Mouse (Mus musculus) heart, embryonic 14.5 days (tissue): ENCODE results near the gene Gm11444. TPM values are rescaled to one million over a fixed set of nuclear protein-coding genes. Genes with fewer than 3 reads are reported as not detected.

Experiments used
- ATAC-seq: fragments of 200-750 bp; cut with Nextera tagmentation; 2 replicates; pipeline ENCODE4 v1.8.0; 2017; ENCODE audit warnings: low read depth, moderate TSS enrichment; ENCODE audit not compliant: insufficient number of reproducible peaks, insufficient read depth, low FRiP score
- H3K27ac ChIP-seq, 2 experiments: fragments of 200-500 bp in 1 of 2; fragments of 300-500 bp in 1 of 2; sonication (generic) in 1 of 2; replicated peaks in 1 of 2; 2 replicates each; pipeline ENCODE4 v1.5.1; 2012 to 2014; ENCODE audit warnings: low read depth in 2 of 2, low read length in 2 of 2, control low read depth in 1 of 2, mild to moderate bottlenecking in 1 of 2, mixed read lengths in 1 of 2; ENCODE audit not compliant: control insufficient read depth in 1 of 2, insufficient read depth in 1 of 2
- H3K27me3 ChIP-seq: fragments of 300-500 bp; sonication (generic); 2 replicates; pipeline ENCODE4 v1.6.1; 2014; ENCODE audit warnings: mild to moderate bottlenecking, low read length, control low read depth; ENCODE audit not compliant: control insufficient read depth, insufficient read depth
- H3K36me3 ChIP-seq: fragments of 300-500 bp; sonication (generic); 2 replicates; pipeline ENCODE4 v1.6.1; 2014; ENCODE audit warnings: mild to moderate bottlenecking, control low read depth, low read length, mixed read lengths; ENCODE audit not compliant: control insufficient read depth, insufficient read depth
- H3K4me1 ChIP-seq, 2 experiments: fragments of 200-500 bp in 1 of 2; fragments of 300-500 bp in 1 of 2; sonication (generic) in 1 of 2; 2 replicates each; pipeline ENCODE4 v1.6.1; 2012 to 2014; ENCODE audit warnings: low read length in 2 of 2, control low read depth in 1 of 2, mixed read lengths in 1 of 2; ENCODE audit not compliant: control insufficient read depth in 2 of 2, insufficient read depth in 2 of 2
- H3K4me2 ChIP-seq: fragments of 300-500 bp; sonication (generic); 2 replicates; pipeline ENCODE4 v1.6.1; 2014; ENCODE audit warnings: mild to moderate bottlenecking, low read length
- H3K4me3 ChIP-seq, 2 experiments: fragments of 200-500 bp in 1 of 2; fragments of 300-500 bp in 1 of 2; sonication (generic) in 1 of 2; 2 replicates each; pipeline ENCODE4 v1.5.1; 2012 to 2014; ENCODE audit warnings: low read length in 2 of 2, mild to moderate bottlenecking in 2 of 2, control low read depth in 1 of 2, low read depth in 1 of 2, moderate library complexity in 1 of 2; ENCODE audit not compliant: control insufficient read depth in 1 of 2, insufficient read depth in 1 of 2
- H3K9ac ChIP-seq: fragments of 300-500 bp; sonication (generic); 2 replicates; pipeline ENCODE4 v1.6.1; 2014; ENCODE audit warnings: mild to moderate bottlenecking, low read length
- H3K9me3 ChIP-seq: fragments of 300-500 bp; sonication (generic); 2 replicates; pipeline ENCODE4 v1.6.1; 2016; ENCODE audit warnings: low read length, control low read depth; ENCODE audit not compliant: control insufficient read depth
- WGBS: fragments of 180-500 bp; shearing (Covaris S2); extraction: QIAGEN DNeasy Blood & Tissue Kit; methylation state at CpG from one replicate; pipeline ENCODE4 v1.1.7; 2014; 5-methylcytosine and 5-hydroxymethylcytosine counted together
- polyA plus RNA-seq: library from polyadenylated mRNA; unstranded; fragments of >200 nt; fragmentation: Nextera tagmentation; extraction: Ambion mirVana; gene quantifications from 2 replicates; pipeline ENCODE4 v1.2.1, GENCODE M21; 2014

The Gm11444 gene
- polyA plus RNA-seq, 1 experiment from 2014 or later = not detected

DNA sequence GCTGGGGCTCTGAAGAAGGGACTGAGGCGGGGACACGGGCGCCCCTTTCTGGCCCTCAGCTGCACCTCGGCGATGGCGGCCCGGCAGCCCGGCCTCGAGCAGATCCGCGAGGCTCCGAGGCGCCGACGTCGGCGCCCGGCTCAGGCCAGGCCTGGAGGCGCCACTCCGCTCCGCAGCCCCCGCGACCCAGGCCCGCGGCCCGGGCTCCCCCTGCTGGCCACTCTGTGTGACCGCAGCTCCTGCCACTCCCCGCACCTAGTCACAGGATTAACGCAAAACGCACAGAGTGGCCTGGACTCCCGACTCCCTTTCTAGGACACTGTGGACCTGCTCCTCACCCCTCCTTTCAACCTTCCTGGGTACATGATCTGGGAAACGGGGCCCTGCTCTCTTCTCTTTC lies 8.2 kb downstream of the Gm11444 start:
- H3K36me3 ChIP-seq = no peaks in the 10 kb centered on the region
- WGBS = under 1% methylated on average over 32 of the region's 32 CpGs
- H3K27ac ChIP-seq = 0 out of 4 replicates have a peak overlapping the region, but pooled peaks of 1 of the 2 experiments have one; percentile 24
- ATAC-seq = peak; percentile 56; the same call in 1 of the 2 replicates
- peak overlapping the region; percentile 94 for H3K4me2 ChIP-seq
- peak overlapping the region; percentile 35 to 36 for H3K4me3 ChIP-seq
- peak overlapping the region; percentile 62; the same call in 1 of the 2 replicates for H3K9ac ChIP-seq
- H3K9me3 ChIP-seq = no peaks in the 10 kb centered on the region
- peaks cover 71% of the 10 kb centered on the region for H3K27me3 ChIP-seq
- H3K4me1 ChIP-seq = peaks cover 19 to 36% of the 10 kb centered on the region in 2 experiments

DNA sequence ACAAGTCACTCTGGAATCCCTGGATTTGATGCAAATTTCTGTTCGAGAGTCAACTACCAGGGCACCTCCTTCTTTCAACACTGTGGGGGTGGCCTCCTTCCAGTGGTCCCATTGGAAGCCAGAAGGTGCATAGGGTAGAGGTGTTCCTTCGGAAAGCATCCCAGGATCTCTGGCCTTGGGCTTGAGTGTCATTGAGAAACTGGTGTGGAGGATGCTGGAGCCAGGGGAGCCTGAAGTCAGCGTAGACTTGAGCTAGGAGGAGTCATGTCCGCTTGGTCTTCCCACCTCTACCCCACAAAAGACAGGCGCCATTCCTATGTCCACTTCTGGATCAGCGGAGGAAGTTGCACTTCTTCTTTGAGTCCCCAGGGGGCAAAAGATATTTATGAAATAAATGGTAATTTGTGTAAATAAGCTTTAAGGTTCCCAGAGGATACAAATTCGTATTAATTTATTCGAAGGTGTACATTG lies 8.9 kb downstream of the Gm11444 start:
- ATAC-seq = no peak
- Histone ChIP-seq H3K27me3 (peaks cover 74% of the 10 kb centered on the region), H3K4me3 (peak overlapping the region in 1 of 2 experiments; percentile 36; a peak in 1 of 4 replicates), H3K4me2 (peak overlapping the region; percentile 94), H3K27ac (no peak overlapping the region), H3K9me3 (no peaks in the 10 kb centered on the region), H3K36me3 (no peaks in the 10 kb centered on the region), H3K4me1 (peaks cover 20 to 36% of the 10 kb centered on the region in 2 experiments), H3K9ac (no peak overlapping the region; the same call in 1 of the 2 replicates)
- 25% methylated on average over 8 of the region's 8 CpGs for WGBS

DNA sequence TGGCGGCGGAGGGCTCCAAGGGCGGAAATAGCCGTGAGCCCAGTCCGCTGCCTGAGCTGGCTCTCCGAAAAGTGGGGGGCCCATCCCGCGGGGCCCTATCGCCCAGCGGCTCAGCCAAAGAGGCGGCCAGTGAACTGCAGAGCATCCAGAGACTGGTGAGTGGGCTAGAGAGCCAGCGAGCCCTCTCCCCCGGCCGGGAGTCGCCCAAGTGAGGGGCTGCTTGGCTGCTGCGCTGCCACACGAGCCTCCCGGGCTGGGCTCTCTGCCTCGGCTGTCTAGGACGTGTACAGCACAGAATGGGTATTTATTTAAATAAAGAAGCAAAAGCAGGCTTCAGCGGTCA lies 9.4 kb downstream of the Gm11444 start:
- Histone ChIP-seq H3K27me3 (peaks cover 74% of the 10 kb centered on the region), H3K36me3 (no peaks in the 10 kb centered on the region), H3K27ac (no peak overlapping the region), H3K4me1 (peaks cover 20 to 36% of the 10 kb centered on the region in 2 experiments), H3K9ac (peak overlapping the region; percentile 47), H3K4me2 (peak overlapping the region; percentile 42), H3K9me3 (no peaks in the 10 kb centered on the region), H3K4me3 (peak overlapping the region in 1 of 2 experiments; percentile 19; a peak in 3 of 4 replicates)
- 28% methylated on average over 21 of the region's 21 CpGs for WGBS
- ATAC-seq = no peak

DNA sequence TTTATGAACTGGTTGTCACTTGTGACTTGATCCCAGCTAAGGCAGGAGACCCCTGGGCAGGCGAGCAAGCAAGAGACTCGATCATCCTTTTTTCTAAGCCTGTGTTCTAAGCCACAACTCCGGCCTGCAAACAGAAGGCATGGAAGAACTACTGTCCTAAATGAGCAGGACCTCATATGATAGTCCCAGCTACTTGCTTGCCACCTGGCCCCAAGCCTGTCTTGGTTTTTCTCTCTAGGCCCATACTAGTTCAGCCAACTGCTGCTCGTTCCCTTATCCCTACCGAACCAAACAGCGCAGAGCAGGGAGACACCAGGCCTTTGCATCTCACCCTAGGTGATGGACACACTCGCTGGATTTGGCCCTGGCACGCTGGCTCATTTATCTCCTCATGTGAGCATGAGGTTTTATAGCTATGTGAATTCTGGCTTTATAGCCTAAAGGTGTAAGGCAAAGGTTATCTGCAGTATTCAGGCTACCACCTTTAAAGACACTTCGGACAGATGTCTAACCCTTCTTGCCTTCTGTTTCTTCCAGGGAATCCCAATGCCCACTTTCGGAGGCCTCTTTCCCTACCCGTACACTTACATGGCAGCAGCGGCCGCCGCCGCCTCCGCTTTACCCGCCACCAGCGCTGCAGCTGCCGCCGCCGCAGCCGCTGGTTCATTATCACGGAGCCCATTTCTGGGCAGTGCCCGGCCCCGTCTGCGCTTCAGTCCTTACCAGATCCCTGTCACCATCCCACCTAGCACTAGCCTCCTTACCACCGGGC lies 9.9 kb downstream of the Gm11444 start:
- no peak for ATAC-seq
- no peaks in the 10 kb centered on the region for H3K36me3 ChIP-seq
- H3K4me1 ChIP-seq = peaks cover 20 to 36% of the 10 kb centered on the region in 2 experiments
- no peaks in the 10 kb centered on the region for H3K9me3 ChIP-seq
- peak overlapping the region; percentile 42 for H3K4me2 ChIP-seq
- no peak overlapping the region for H3K27ac ChIP-seq
- 31% methylated on average over 27 of the region's 27 CpGs for WGBS
- H3K4me3 ChIP-seq = peak overlapping the region in 1 of 2 experiments; percentile 19; a peak in 3 of 4 replicates
- peaks cover 74% of the 10 kb centered on the region for H3K27me3 ChIP-seq
- H3K9ac ChIP-seq = peak overlapping the region; percentile 47

DNA sequence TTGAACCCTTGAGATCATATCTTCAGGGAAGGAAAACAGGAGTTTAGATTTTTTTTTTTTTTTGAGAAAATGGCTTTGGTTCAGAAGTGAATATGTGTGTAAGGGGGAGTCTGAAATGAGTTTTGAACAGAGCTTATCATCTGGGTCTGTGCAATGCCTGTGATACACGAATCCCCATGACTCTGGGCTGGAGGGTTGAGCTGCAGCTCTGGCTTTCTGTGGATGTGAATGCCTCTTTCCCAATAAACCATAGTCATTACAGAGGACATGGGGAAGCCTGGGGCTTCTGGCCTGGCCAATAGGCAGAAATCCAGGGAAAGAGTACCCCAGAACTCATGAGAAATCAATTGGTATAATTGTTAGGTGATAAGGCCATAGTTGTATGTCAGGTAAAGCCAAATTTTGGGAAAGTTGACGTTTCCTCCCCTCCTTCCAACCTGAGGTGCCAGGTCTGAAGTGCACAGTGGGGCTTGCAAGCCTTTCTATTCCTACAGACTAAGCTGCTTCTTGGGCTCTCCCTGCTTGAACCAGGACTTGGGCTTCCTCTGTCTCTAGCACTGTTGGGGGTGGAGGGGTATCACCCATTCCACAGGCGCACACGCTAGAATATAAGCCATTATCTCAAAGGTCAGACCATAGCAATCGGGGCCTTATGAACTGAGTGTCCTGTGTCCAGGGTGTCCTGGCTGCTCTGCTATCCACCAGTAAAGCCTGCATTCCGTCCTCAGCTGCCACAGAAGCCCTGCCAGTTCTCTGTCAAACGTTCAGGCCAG lies 10.7 kb downstream of the Gm11444 start:
- Histone ChIP-seq H3K4me2 (no peak overlapping the region), H3K4me1 (peaks cover 20 to 36% of the 10 kb centered on the region in 2 experiments), H3K9me3 (no peaks in the 10 kb centered on the region), H3K27me3 (peaks cover 77% of the 10 kb centered on the region), H3K36me3 (no peaks in the 10 kb centered on the region), H3K4me3 (no peak overlapping the region), H3K9ac (no peak overlapping the region), H3K27ac (no peak overlapping the region)
- no peak for ATAC-seq
- 40% methylated on average over 7 of the region's 7 CpGs for WGBS

DNA sequence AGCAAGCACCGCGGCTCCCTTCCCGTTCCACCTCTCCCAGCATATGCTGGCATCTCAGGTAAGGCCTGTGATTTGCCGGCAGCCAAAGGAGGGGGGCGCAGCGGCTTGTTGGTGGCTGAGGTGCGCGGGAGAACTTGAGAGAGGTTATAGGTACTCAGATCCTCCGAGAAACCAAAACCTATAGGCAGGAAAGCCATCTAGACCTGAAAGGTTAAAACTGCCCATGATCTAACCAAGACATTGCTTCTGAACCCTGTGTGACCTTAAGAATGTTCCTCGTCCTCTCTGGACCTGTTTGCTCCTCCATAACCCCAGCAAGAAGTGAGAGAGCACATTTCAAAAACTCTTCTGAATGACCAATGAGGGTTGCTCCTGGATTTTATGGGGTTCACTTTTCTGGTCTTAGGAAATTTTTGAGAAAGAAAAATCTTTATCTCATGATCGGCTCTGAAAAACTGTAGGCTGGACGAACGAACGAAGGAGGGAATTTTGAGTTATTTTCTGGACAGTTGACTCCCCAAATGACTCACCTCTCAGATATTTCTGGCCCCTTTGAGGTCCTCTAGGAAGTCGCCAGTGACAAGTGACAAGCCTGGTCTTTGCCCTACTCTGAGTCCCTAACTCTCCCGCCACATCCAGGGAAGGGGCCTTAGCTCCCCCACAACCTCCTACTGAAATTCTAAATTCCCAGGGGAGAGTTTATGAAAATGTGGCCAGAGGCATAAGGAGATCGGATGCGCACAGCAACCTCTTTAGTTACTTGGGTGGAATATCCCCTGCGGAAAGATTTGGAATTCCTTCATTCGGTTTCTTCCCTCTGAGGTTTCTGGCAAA lies 11.5 kb downstream of the Gm11444 start:
- WGBS = 23% methylated on average over 20 of the region's 20 CpGs

More for the DNA sequence above, 11.5 kb downstream of the Gm11444 start:
- Histone ChIP-seq H3K9ac (peak overlapping the region; percentile 68), H3K36me3 (no peaks in the 10 kb centered on the region), H3K4me2 (peak overlapping the region; percentile 71), H3K4me1 (peaks cover 17 to 33% of the 10 kb centered on the region in 2 experiments), H3K9me3 (no peaks in the 10 kb centered on the region), H3K4me3 (peak overlapping the region; percentile 35 to 41; a peak in 3 of 4 replicates), H3K27me3 (peaks cover 85% of the 10 kb centered on the region), H3K27ac (0 out of 4 replicates have a peak overlapping the region, but pooled peaks of 1 of the 2 experiments have one; percentile 9)
- ATAC-seq = no peak
